Mouse (Mus musculus) ES-Bruce4 (cell line): ENCODE results near the gene Iqck.

ENCODE experiments used
- EP300 ChIP-seq: IDR thresholded peaks from 2 replicates; pipeline ENCODE4 v1.6.1; 2011; ENCODE audit warnings: low read depth, low read length; ENCODE audit not compliant: insufficient read depth
- POLR2A ChIP-seq: IDR thresholded peaks from one replicate; pipeline ENCODE4 v1.8.1; 2011; ENCODE audit warnings: low read length; ENCODE audit not compliant: insufficient read depth

DNA sequence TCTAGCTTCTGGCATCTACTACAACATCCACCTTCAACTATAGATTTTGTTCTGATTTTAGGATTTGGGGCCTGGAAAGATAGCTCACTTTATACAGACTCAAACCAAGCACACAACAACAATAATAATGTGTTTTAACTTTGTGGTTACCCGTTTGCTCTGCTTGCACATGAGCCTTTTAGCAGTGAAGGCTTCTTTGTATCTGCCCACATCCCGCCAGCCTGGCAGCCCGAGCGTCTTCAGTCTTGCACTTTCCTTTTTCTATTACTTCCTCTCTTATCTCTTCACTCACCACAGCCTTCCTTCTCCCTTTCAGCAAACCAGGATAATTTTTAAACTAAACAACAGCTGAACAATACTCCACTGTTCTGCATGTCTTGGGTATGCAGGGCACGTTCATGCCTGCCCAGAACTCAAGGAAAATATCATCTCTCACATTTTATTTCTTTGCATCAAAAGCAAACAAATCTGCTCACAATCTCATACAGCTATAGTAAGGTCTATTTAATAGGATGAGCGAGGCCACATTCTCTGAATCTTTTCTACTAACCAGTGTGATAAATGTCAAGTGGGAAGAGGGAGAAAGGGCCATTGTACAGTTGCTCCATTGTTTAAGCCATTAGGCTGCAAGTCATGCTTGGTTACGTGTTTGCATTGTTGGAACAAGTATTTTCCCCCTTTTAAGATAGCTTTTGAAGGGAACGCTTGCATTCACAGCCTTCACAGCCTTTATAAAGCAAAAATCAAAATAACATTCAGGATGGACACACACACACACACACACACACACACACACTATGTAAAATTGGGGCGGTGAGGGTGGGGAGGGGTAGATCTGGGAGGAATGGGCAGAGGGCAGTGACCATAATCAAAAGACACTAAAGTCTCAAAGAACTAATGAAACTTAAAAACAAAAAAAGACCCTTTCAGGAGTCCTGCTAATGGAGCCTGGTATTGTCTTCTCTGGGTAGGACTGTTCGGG, 40.2 kb downstream of the Iqck start:
- TF ChIP-seq EP300 = no peak
- no peak for TF ChIP-seq POLR2A
